Mouse (Mus musculus) MEL (cell line): ENCODE measurements at regions not wholly inside any gene's neighbourhood (a gene's known extent, or its start where the extent isn't known, plus 50 kb on each side); places are given as distances from the start of the nearest gene placed in this dataset.

ENCODE experiments used
- DNase-seq: peaks from one replicate; pipeline ENCODE4 v3.0.0; 2011; ENCODE audit warnings: low read depth, low spot score
- H3K27ac ChIP-seq: 2 replicates; pipeline ENCODE4 v1.5.1; 2012; ENCODE audit warnings: low read depth, mild to moderate bottlenecking, control low read depth, low read length, moderate library complexity; ENCODE audit not compliant: control insufficient read depth
- H3K27me3 ChIP-seq, 2 experiments: fragments of 150-350 bp in 1 of 2; sonication (generic) in 1 of 2; 2 replicates each; pipeline ENCODE4 v1.6.1; 2012; ENCODE audit warnings: low read length in 2 of 2, mild to moderate bottlenecking in 2 of 2, improper control_type of control experiment in 1 of 2, moderate library complexity in 1 of 2; ENCODE audit not compliant: insufficient read depth in 2 of 2, control insufficient read depth in 1 of 2
- H3K36me3 ChIP-seq, 2 experiments: 2 replicates each; pipeline ENCODE4 v1.6.1; 2012 to 2014; ENCODE audit warnings: low read length in 2 of 2, improper control_type of control experiment in 1 of 2, inconsistent platforms in 1 of 2, mild to moderate bottlenecking in 1 of 2; ENCODE audit not compliant: insufficient read depth in 2 of 2, control insufficient read depth in 1 of 2
- H3K4me1 ChIP-seq, 2 experiments: fragments of 150-350 bp in 1 of 2; sonication (generic) in 1 of 2; 2 replicates each; pipeline ENCODE4 v1.6.1; 2012; ENCODE audit warnings: low read length in 2 of 2, improper control_type of control experiment in 1 of 2, mild to moderate bottlenecking in 1 of 2; ENCODE audit not compliant: insufficient read depth in 2 of 2, control insufficient read depth in 1 of 2
- H3K4me3 ChIP-seq, 2 experiments: fragments of 150-350 bp in 1 of 2; sonication (generic) in 1 of 2; 2 replicates each; pipeline ENCODE4 v1.5.1; 2012; ENCODE audit warnings: low read depth in 2 of 2, low read length in 2 of 2, mild to moderate bottlenecking in 2 of 2, moderate library complexity in 2 of 2, control low read depth in 1 of 2, improper control_type of control experiment in 1 of 2; ENCODE audit not compliant: control insufficient read depth in 1 of 2, insufficient read depth in 1 of 2
- H3K79me2 ChIP-seq: 2 replicates; pipeline ENCODE4 v1.6.1; 2012; ENCODE audit warnings: mild to moderate bottlenecking, low read length, moderate library complexity; ENCODE audit not compliant: control insufficient read depth, poor library complexity, insufficient read depth
- H3K9ac ChIP-seq: 2 replicates; pipeline ENCODE4 v1.6.1; 2012; ENCODE audit warnings: low read depth, mild to moderate bottlenecking, control low read depth, low read length, moderate library complexity; ENCODE audit not compliant: control insufficient read depth, poor library complexity, severe bottlenecking
- H3K9me3 ChIP-seq: fragments of 150-350 bp; sonication (generic); replicated peaks from 2 replicates; pipeline ENCODE4 v1.6.1; 2012; ENCODE audit warnings: mild to moderate bottlenecking, low read length, improper control_type of control experiment, moderate library complexity; ENCODE audit not compliant: insufficient read depth
- BHLHE40 ChIP-seq: IDR thresholded peaks from 2 replicates; pipeline ENCODE4 v1.6.1; 2012; ENCODE audit warnings: low read depth, mild to moderate bottlenecking, inconsistent platforms, low read length, improper control_type of control experiment, borderline replicate concordance
- CHD2 ChIP-seq: IDR thresholded peaks from 2 replicates; pipeline ENCODE4 v1.6.1; 2011; ENCODE audit warnings: low read length, improper control_type of control experiment
- ELF1 ChIP-seq: IDR thresholded peaks from 2 replicates; pipeline ENCODE4 v1.6.1; 2014; ENCODE audit warnings: low read depth, mild to moderate bottlenecking, inconsistent platforms, low read length, improper control_type of control experiment, moderate library complexity
- EP300 ChIP-seq, 2 experiments: IDR thresholded peaks; 2 replicates each; pipeline ENCODE4 v1.6.1; 2011; ENCODE audit warnings: improper control_type of control experiment in 2 of 2, low read length in 2 of 2, low read depth in 1 of 2, mild to moderate bottlenecking in 1 of 2
- ETS1 ChIP-seq: IDR thresholded peaks from 2 replicates; pipeline ENCODE4 v1.6.1; 2012; ENCODE audit warnings: low read depth, mild to moderate bottlenecking, inconsistent platforms, low read length, improper control_type of control experiment, moderate library complexity
- GABPA ChIP-seq: IDR thresholded peaks from 2 replicates; pipeline ENCODE4 v1.6.1; 2012; ENCODE audit warnings: low read depth, mild to moderate bottlenecking, inconsistent platforms, low read length, improper control_type of control experiment, moderate library complexity
- GATA1 ChIP-seq: IDR thresholded peaks from 2 replicates; pipeline ENCODE4 v1.6.1; 2011; ENCODE audit warnings: low read depth, low read length, improper control_type of control experiment
- HCFC1 ChIP-seq: IDR thresholded peaks from 2 replicates; pipeline ENCODE4 v1.6.1; 2012; ENCODE audit warnings: low read depth, mild to moderate bottlenecking, inconsistent platforms, low read length, improper control_type of control experiment, moderate library complexity
- KAT2A ChIP-seq: conservative IDR thresholded peaks from 2 replicates; pipeline ENCODE4 v1.6.1; 2012; ENCODE audit warnings: low read depth, low read length, improper control_type of control experiment, inconsistent platforms
- MAFK ChIP-seq: IDR thresholded peaks from 2 replicates; pipeline ENCODE4 v1.6.1; 2011; ENCODE audit warnings: low read depth, mild to moderate bottlenecking, low read length, improper control_type of control experiment, borderline replicate concordance
- MAX ChIP-seq: IDR thresholded peaks from 2 replicates; pipeline ENCODE4 v1.6.1; 2011; ENCODE audit warnings: low read length, improper control_type of control experiment
- MAZ ChIP-seq: IDR thresholded peaks from 2 replicates; pipeline ENCODE4 v1.6.1; 2012; ENCODE audit warnings: low read depth, mild to moderate bottlenecking, inconsistent platforms, low read length, improper control_type of control experiment
- MXI1 ChIP-seq: IDR thresholded peaks from 2 replicates; pipeline ENCODE4 v1.6.1; 2011; ENCODE audit warnings: mild to moderate bottlenecking, low read depth, low read length, improper control_type of control experiment
- MYB ChIP-seq: IDR thresholded peaks from 2 replicates; pipeline ENCODE4 v1.6.1; 2011; ENCODE audit warnings: mild to moderate bottlenecking, low read depth, low read length, improper control_type of control experiment
- MYC ChIP-seq: IDR thresholded peaks from 2 replicates; pipeline ENCODE4 v1.6.1; 2011; ENCODE audit warnings: low read depth, mild to moderate bottlenecking, low read length, improper control_type of control experiment, moderate library complexity
- NELFE ChIP-seq: IDR thresholded peaks from 2 replicates; pipeline ENCODE4 v1.6.1; 2011; ENCODE audit warnings: low read depth, low read length, improper control_type of control experiment
- POLR2A ChIP-seq, 2 experiments: IDR thresholded peaks; 2 replicates each; pipeline ENCODE4 v1.6.1; 2011 to 2012; ENCODE audit warnings: low read length in 2 of 2, mild to moderate bottlenecking in 2 of 2, control low read depth in 1 of 2, improper control_type of control experiment in 1 of 2, low read depth in 1 of 2, moderate library complexity in 1 of 2; ENCODE audit not compliant: control insufficient read depth in 1 of 2, insufficient read depth in 1 of 2, poor library complexity in 1 of 2
- POLR2AphosphoS2 ChIP-seq: IDR thresholded peaks from 2 replicates; pipeline ENCODE4 v1.6.1; 2011; ENCODE audit warnings: low read length, improper control_type of control experiment
- RCOR1 ChIP-seq: IDR thresholded peaks from 2 replicates; pipeline ENCODE4 v1.6.1; 2012; ENCODE audit warnings: low read depth, mild to moderate bottlenecking, inconsistent platforms, low read length, improper control_type of control experiment
- SIN3A ChIP-seq: IDR thresholded peaks from 2 replicates; pipeline ENCODE4 v1.6.1; 2012; ENCODE audit warnings: low read length, improper control_type of control experiment, inconsistent platforms
- SMC3 ChIP-seq: IDR thresholded peaks from 2 replicates; pipeline ENCODE4 v1.6.1; 2011; ENCODE audit warnings: low read depth, low read length, improper control_type of control experiment
- TAL1 ChIP-seq: IDR thresholded peaks from 2 replicates; pipeline ENCODE4 v1.6.1; 2012; ENCODE audit warnings: mild to moderate bottlenecking, inconsistent platforms, low read length, moderate library complexity, mixed read lengths
- TBP ChIP-seq: IDR thresholded peaks from 2 replicates; pipeline ENCODE4 v1.8.0; 2011; ENCODE audit warnings: low read depth, low read length, improper control_type of control experiment
- TCF12 ChIP-seq: IDR thresholded peaks from 2 replicates; pipeline ENCODE4 v1.6.1; 2014; ENCODE audit warnings: low read depth, mild to moderate bottlenecking, inconsistent platforms, low read length, improper control_type of control experiment, moderate library complexity
- USF2 ChIP-seq, 2 experiments: IDR thresholded peaks; 2 replicates each; pipeline ENCODE4 v1.6.1; 2011 to 2012; ENCODE audit warnings: improper control_type of control experiment in 2 of 2, low read length in 2 of 2, borderline replicate concordance in 1 of 2, inconsistent platforms in 1 of 2, low read depth in 1 of 2, mild to moderate bottlenecking in 1 of 2; ENCODE audit not compliant: insufficient read depth in 1 of 2
- ZC3H11A ChIP-seq: IDR thresholded peaks from 2 replicates; pipeline ENCODE4 v1.6.1; 2012; ENCODE audit warnings: low read depth, mild to moderate bottlenecking, inconsistent platforms, low read length, improper control_type of control experiment
- ZMIZ1 ChIP-seq: IDR thresholded peaks from 2 replicates; pipeline ENCODE4 v1.6.1; 2012; ENCODE audit warnings: low read depth, mild to moderate bottlenecking, inconsistent platforms, low read length, improper control_type of control experiment, moderate library complexity
- ZNF384 ChIP-seq: IDR thresholded peaks from 2 replicates; pipeline ENCODE4 v1.6.1; 2012; ENCODE audit warnings: low read depth, mild to moderate bottlenecking, inconsistent platforms, low read length, improper control_type of control experiment

DNA sequence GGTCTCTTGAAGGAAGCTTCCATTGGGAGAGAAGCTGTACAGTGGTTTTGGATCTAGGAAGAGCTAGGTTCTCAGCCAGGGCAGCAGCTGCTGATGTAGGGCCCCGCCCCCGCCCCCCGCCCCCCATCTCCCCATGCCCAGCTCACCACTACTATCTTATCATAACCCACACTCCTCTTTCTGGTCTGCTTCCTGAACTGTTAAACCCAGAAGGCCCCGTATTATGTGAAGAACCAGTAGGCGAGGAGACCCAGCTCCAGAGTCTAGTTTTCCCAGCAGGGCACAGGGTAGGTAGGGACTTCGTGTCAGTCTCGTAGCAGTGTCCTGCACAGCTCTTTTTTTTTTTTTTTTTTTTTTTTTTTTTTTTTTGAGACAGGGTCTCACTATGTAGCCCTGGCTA, 75.5 kb upstream of the Klf13 start:
- Histone ChIP-seq H3K36me3 (peaks cover 0 to 21% of the 10 kb centered on the region in 2 experiments; a peak in 2 of 4 replicates), H3K4me3 (peak overlapping the region; percentile 26 to 43), H3K9me3 (no peaks in the 10 kb centered on the region), H3K27me3 (no peaks in the 10 kb centered on the region), H3K4me1 (peaks cover 23 to 36% of the 10 kb centered on the region in 2 experiments), H3K79me2 (no peaks in the 10 kb centered on the region; the same call in 1 of the 2 replicates), H3K27ac (peak overlapping the region; percentile 91), H3K9ac (peak overlapping the region; percentile 55)
- TF ChIP-seq EP300 (IDR thresholded peaks at IDR 0.05; ENCODE audit: low read depth in 1 of 2, low read length in 2 of 2), result peak; percentile 63 to 88
- TF ChIP-seq MAX, result no peak
- no peak for TF ChIP-seq MAZ
- TF ChIP-seq GABPA, result no peak
- peak; percentile 54; the same call in 1 of the 2 replicates for TF ChIP-seq ZMIZ1
- peak; percentile 34; the same call in 1 of the 2 replicates for TF ChIP-seq MYB
- TF ChIP-seq HCFC1, result peak; percentile 26; the same call in 1 of the 2 replicates
- no peak for TF ChIP-seq ZNF384
- no peak for TF ChIP-seq RCOR1
- peak; percentile 86 for TF ChIP-seq POLR2AphosphoS2
- TF ChIP-seq SIN3A, result peak; percentile 69
- peak; percentile 83 for TF ChIP-seq ETS1
- peak; percentile 83 for TF ChIP-seq TCF12
- 0 out of 2 replicates have a peak, but pooled peaks have one; percentile 39 for TF ChIP-seq KAT2A
- no peak for TF ChIP-seq MXI1
- TF ChIP-seq GATA1, result 0 out of 2 replicates have a peak, but pooled peaks have one; percentile 58
- TF ChIP-seq NELFE, result peak; percentile 47
- TF ChIP-seq USF2 (IDR thresholded peaks at IDR 0.05; ENCODE audit: borderline replicate concordance in 1 of 2, insufficient read depth in 1 of 2, low read depth in 1 of 2, low read length in 2 of 2), result no peak
- peak in 1 of 2 experiments; percentile 67; a peak in 2 of 4 replicates for TF ChIP-seq POLR2A (IDR thresholded peaks at IDR 0.05; ENCODE audit: control insufficient read depth in 1 of 2, insufficient read depth in 1 of 2, low read depth in 1 of 2, low read length in 2 of 2, poor library complexity in 1 of 2)
- no peak for TF ChIP-seq TAL1
- TF ChIP-seq CHD2, result peak; percentile 65
- TF ChIP-seq MAFK, result no peak
- TF ChIP-seq BHLHE40, result peak; percentile 53; the same call in 1 of the 2 replicates
- 0 out of 2 replicates have a peak, but pooled peaks have one; percentile 13 for TF ChIP-seq SMC3
- peak; percentile 32; the same call in 1 of the 2 replicates for TF ChIP-seq TBP
- TF ChIP-seq MYC, result no peak
- no peak for TF ChIP-seq ZC3H11A
- TF ChIP-seq ELF1, result peak; percentile 37; the same call in 1 of the 2 replicates
- peak; percentile 79 for DNase-seq
